Mouse (Mus musculus): Measurements from ENCODE around the gene Rgs12.

GRCm38 (mm10) chr5:34974773-34975443 lies 25.7 kb downstream of the Rgs12 start:
- TF ChIP-seq CTCF (IDR thresholded peaks at IDR 0.05; ENCODE audit: control insufficient read depth, insufficient read depth, insufficient read length) = no peak
- TF ChIP-seq USF1 (IDR thresholded peaks at IDR 0.05; ENCODE audit: low read depth) = no peak
- TF ChIP-seq MYOG (IDR thresholded peaks at IDR 0.05; ENCODE audit: control insufficient read depth, extremely low read depth, insufficient read length) = no peak
